Mouse (Mus musculus): ENCODE results near the gene Gjc2. TPM values are rescaled to one million over a fixed set of nuclear protein-coding genes. Genes with fewer than 3 reads are reported as not detected.

The Gjc2 gene
- polyA plus RNA-seq, 2 experiments: 0.08 TPM; not detected in 1

DNA sequence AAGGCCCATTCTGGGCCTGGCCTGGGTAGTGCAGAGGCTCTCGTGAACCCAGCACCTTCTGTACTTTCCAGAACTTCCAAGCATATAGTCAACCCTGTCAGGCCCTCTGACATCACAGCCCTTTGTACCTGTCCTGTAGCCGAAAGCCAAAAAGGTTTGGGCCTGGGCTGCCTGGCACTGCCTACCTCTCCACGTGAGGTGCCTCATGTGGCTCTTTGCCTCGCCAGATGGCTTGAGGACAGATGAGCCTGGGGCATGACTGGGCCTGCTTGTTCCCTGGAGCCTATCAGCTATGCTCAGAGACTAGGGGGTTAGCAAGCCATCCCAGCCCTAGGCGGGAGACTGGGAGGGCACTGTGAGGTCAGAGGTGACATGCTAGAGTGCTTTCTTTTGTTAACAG lies 2.5 kb upstream of the Gjc2 start:
- DNase-seq (ENCODE audit: low read depth in 3 of 3, low spot score in 3 of 3): no peak
- no peaks in the 10 kb centered on the region for H3K9me3 ChIP-seq (ENCODE audit: control insufficient read depth, low read length)
- TF ChIP-seq CTCF (IDR thresholded peaks at IDR 0.05; ENCODE audit: low read depth) (no peak), EP300 (IDR thresholded peaks at IDR 0.05; ENCODE audit: low read depth) (no peak)
- no peak overlapping the region for H3K4me2 ChIP-seq (ENCODE audit: low read depth)
- 70% methylated on average over 5 of the region's 5 CpGs for WGBS (ENCODE audit: insufficient replicate concordance)
- no peaks in the 10 kb centered on the region for H3K27me3 ChIP-seq (ENCODE audit: control insufficient read depth, insufficient read depth, low read length)
- H3K4me1 ChIP-seq (replicated peaks; ENCODE audit: control insufficient read depth in 2 of 2, insufficient read depth in 2 of 2, low read length in 1 of 2): peaks cover 8 to 12% of the 10 kb centered on the region in 2 experiments
- no peak overlapping the region for H3K27ac ChIP-seq
- no peaks in the 10 kb centered on the region; the same call in 1 of the 2 replicates for H3K36me3 ChIP-seq (replicated peaks; ENCODE audit: control insufficient read depth, insufficient read depth, low read depth)
- no peak overlapping the region for H3K4me3 ChIP-seq (ENCODE audit: insufficient read depth in 1 of 2, low read depth in 2 of 2, low read length in 2 of 2)
- no peak overlapping the region for H3K9ac ChIP-seq (replicated peaks)
- no peak for ATAC-seq (ENCODE audit: insufficient read depth)

DNA sequence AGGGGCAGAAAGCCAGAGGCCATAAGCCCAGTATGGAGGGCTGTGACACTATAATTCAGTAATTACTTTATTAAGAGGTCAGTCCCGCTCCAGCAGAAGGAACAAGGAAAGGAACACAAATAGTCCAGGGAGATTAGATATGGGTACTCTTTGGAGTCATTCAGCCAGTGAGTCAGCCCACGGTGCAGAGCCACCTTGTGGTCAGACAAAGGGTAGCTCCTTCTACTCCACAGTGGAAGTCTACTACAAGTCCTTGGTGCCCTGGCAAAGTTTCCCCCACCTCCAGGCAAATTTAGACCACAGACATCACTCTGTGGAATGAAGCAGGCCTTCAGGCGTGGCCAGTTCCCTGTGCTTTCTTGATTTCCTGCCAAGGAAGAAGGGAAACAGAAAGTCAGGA lies 808 bp upstream of the Gjc2 start:
- Histone ChIP-seq H3K4me3 (ENCODE audit: insufficient read depth in 1 of 2, low read depth in 2 of 2, low read length in 2 of 2) (no peak overlapping the region), H3K27ac (peak overlapping the region; percentile 38), H3K4me2 (ENCODE audit: low read depth) (no peak overlapping the region), H3K27me3 (ENCODE audit: control insufficient read depth, insufficient read depth, low read length) (peaks cover 6% of the 10 kb centered on the region), H3K9me3 (ENCODE audit: control insufficient read depth, low read length) (no peaks in the 10 kb centered on the region), H3K36me3 (replicated peaks; ENCODE audit: control insufficient read depth, insufficient read depth, low read depth) (no peaks in the 10 kb centered on the region; the same call in 1 of the 2 replicates), H3K9ac (replicated peaks) (no peak overlapping the region), H3K4me1 (replicated peaks; ENCODE audit: control insufficient read depth in 2 of 2, insufficient read depth in 2 of 2, low read length in 1 of 2) (peaks cover 3 to 7% of the 10 kb centered on the region in 2 experiments; a peak in 3 of 4 replicates)
- no peak for TF ChIP-seq EP300 (IDR thresholded peaks at IDR 0.05; ENCODE audit: low read depth)
- TF ChIP-seq CTCF (IDR thresholded peaks at IDR 0.05; ENCODE audit: low read depth): peak; percentile 95
- peak in 1 of 3 experiments; percentile 52 for DNase-seq (ENCODE audit: low read depth in 3 of 3, low spot score in 3 of 3)
- ATAC-seq (ENCODE audit: insufficient read depth): peak; percentile 76
- 15% methylated on average over 3 of the region's 3 CpGs for WGBS (ENCODE audit: insufficient replicate concordance)

DNA sequence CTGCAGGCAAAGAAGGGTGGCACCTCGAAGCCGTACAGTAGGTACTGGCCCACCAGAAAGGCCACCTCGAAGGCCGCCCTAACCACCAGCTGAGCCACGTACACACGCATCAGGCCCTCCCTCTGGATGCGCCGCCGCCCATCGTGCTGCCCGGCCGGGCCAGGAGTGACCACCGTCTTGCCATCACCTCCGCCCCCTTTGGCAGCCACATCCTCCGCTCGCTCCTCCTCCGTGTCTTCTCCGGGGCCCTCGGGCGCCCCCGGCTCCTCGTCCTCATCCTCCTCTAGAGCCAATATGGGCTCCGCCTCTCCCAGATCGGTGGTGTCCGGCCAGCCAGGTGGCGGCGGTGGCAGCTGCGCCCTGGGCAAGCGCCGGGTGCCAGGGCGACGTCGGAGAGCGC lies 6.1 kb downstream of the Gjc2 start:
- no peak overlapping the region for H3K4me3 ChIP-seq (ENCODE audit: insufficient read depth in 1 of 2, low read depth in 2 of 2, low read length in 2 of 2)
- H3K9ac ChIP-seq (replicated peaks): no peak overlapping the region
- no peaks in the 10 kb centered on the region for H3K36me3 ChIP-seq (replicated peaks; ENCODE audit: control insufficient read depth, insufficient read depth, low read depth)
- 11% methylated on average over 34 of the region's 34 CpGs for WGBS (ENCODE audit: insufficient replicate concordance)
- DNase-seq (ENCODE audit: low read depth in 3 of 3, low spot score in 3 of 3) (no peak), ATAC-seq (ENCODE audit: insufficient read depth) (no peak)
- H3K4me2 ChIP-seq (ENCODE audit: low read depth): no peak overlapping the region
- TF ChIP-seq EP300 (IDR thresholded peaks at IDR 0.05; ENCODE audit: low read depth): no peak
- TF ChIP-seq CTCF (IDR thresholded peaks at IDR 0.05; ENCODE audit: low read depth): no peak
- H3K27me3 ChIP-seq (ENCODE audit: control insufficient read depth, insufficient read depth, low read length): peaks cover 51% of the 10 kb centered on the region
- H3K27ac ChIP-seq: no peak overlapping the region
- H3K9me3 ChIP-seq (ENCODE audit: control insufficient read depth, low read length): no peaks in the 10 kb centered on the region
- no peaks in the 10 kb centered on the region; a peak in 1 of 4 replicates for H3K4me1 ChIP-seq (replicated peaks; ENCODE audit: control insufficient read depth in 2 of 2, insufficient read depth in 2 of 2, low read length in 1 of 2)

DNA sequence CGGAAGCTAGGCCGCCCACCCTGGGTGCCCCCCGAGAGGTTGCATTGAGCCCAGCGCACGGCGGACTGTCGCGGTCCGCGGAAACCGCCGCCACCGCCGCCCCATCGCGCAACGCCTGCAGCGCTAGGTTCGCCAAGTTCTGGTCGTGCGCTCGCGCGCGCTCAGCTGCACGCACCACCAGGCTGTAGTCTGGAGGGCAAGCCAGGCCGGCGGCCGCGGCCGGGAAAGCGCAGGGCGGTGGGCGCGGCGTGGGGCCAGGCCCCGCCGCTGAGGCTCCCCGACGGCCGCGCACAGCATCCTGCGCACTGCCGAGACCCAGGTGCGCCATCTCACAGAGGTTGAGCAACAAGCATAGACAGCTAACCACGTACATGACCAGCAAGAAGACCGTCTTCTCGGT lies 6.5 kb downstream of the Gjc2 start:
- H3K36me3 ChIP-seq (replicated peaks; ENCODE audit: control insufficient read depth, insufficient read depth, low read depth): no peaks in the 10 kb centered on the region
- H3K4me1 ChIP-seq (replicated peaks; ENCODE audit: control insufficient read depth in 2 of 2, insufficient read depth in 2 of 2, low read length in 1 of 2): no peaks in the 10 kb centered on the region; a peak in 1 of 4 replicates
- WGBS (ENCODE audit: insufficient replicate concordance): 4% methylated on average over 48 of the region's 48 CpGs
- ATAC-seq (ENCODE audit: insufficient read depth) (no peak), DNase-seq (ENCODE audit: low read depth in 3 of 3, low spot score in 3 of 3) (no peak)
- no peaks in the 10 kb centered on the region for H3K9me3 ChIP-seq (ENCODE audit: control insufficient read depth, low read length)
- H3K27me3 ChIP-seq (ENCODE audit: control insufficient read depth, insufficient read depth, low read length): peaks cover 51% of the 10 kb centered on the region
- H3K4me3 ChIP-seq (ENCODE audit: insufficient read depth in 1 of 2, low read depth in 2 of 2, low read length in 2 of 2): no peak overlapping the region
- no peak for TF ChIP-seq CTCF (IDR thresholded peaks at IDR 0.05; ENCODE audit: low read depth)
- TF ChIP-seq EP300 (IDR thresholded peaks at IDR 0.05; ENCODE audit: low read depth): no peak
- no peak overlapping the region for H3K4me2 ChIP-seq (ENCODE audit: low read depth)
- no peak overlapping the region for H3K9ac ChIP-seq (replicated peaks)
- no peak overlapping the region for H3K27ac ChIP-seq

DNA sequence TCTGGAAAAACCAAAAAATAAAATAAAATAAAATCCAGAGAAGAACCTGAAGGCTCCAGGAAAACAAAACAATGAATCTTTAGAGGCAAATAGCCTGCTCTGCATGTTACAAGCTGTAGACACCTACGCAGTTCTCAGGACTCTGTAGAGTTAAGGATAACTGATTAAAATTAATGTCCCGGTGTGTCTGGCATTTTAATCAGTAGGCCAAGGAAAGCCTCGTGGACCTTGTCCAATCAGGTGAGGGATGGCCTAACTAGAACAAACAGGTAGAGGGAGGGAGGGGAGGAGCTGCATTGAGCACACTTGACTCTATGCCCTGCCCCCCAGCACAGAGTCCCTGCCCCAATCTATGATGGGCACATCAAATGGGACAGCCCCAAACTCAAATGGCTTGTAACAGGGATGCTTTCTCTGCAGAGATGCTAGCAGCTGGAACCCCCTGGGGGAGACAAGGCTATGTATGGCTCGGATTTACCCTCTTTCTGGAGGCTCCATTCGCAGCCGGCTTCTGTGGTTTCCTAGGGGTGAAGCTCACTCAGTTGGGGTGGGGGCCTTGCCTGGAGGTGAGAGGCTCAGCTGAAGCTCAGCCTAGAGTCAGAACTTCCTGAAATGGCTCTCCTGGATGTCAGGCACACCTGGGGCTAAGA lies 8.7 kb downstream of the Gjc2 start:
- ATAC-seq (ENCODE audit: insufficient read depth): no peak
- 51% methylated on average over 6 of the region's 6 CpGs for WGBS (ENCODE audit: insufficient replicate concordance)
- no peaks in the 10 kb centered on the region for H3K36me3 ChIP-seq (replicated peaks; ENCODE audit: control insufficient read depth, insufficient read depth, low read depth)
- no peak overlapping the region for H3K4me3 ChIP-seq (ENCODE audit: insufficient read depth in 1 of 2, low read depth in 2 of 2, low read length in 2 of 2)
- peak in 1 of 3 experiments; percentile 45 for DNase-seq (ENCODE audit: low read depth in 3 of 3, low spot score in 3 of 3)
- no peaks in the 10 kb centered on the region for H3K4me1 ChIP-seq (replicated peaks; ENCODE audit: control insufficient read depth in 2 of 2, insufficient read depth in 2 of 2, low read length in 1 of 2)
- no peak overlapping the region for H3K4me2 ChIP-seq (ENCODE audit: low read depth)
- H3K9me3 ChIP-seq (ENCODE audit: control insufficient read depth, low read length): no peaks in the 10 kb centered on the region
- H3K27ac ChIP-seq: no peak overlapping the region
- TF ChIP-seq EP300 (IDR thresholded peaks at IDR 0.05; ENCODE audit: low read depth): no peak
- H3K27me3 ChIP-seq (ENCODE audit: control insufficient read depth, insufficient read depth, low read length): peaks cover 50% of the 10 kb centered on the region
- H3K9ac ChIP-seq (replicated peaks): no peak overlapping the region
